Mouse (Mus musculus): ENCODE results near the gene Zc3h12a.

Gene Zc3h12a

DNA sequence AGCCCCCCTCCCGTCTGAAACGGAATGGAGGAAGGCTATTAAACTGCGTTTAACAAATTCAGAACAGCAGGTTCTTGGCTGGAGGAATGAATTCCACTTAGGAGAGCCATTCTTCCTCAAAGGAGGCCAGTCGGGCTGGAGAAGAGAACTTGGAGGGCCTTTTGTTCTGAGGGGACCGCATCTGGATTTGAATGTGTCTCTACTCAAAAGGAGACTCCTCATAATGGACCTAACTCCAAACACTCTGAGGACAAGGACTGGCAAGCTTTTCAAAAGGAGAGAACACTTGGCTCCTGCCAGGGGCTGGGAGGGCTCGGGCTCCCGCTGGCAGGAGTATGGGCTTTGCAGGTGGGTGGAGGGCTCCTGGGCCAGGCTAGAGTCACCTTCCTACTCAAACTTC lies 17.0 kb upstream of the Zc3h12a start:
- no peak for DNase-seq (ENCODE audit: low read depth, low spot score)

- DNase-seq (ENCODE audit: low read depth, low spot score), result no peak
Observed at GRCm38 (mm10) chr4:125144211-125144610, 16.6 kb upstream of the Zc3h12a start.

- no peak for DNase-seq (ENCODE audit: low read depth, low spot score)
Observed at GRCm38 (mm10) chr4:125138321-125138720, 10.7 kb upstream of the Zc3h12a start.

DNA sequence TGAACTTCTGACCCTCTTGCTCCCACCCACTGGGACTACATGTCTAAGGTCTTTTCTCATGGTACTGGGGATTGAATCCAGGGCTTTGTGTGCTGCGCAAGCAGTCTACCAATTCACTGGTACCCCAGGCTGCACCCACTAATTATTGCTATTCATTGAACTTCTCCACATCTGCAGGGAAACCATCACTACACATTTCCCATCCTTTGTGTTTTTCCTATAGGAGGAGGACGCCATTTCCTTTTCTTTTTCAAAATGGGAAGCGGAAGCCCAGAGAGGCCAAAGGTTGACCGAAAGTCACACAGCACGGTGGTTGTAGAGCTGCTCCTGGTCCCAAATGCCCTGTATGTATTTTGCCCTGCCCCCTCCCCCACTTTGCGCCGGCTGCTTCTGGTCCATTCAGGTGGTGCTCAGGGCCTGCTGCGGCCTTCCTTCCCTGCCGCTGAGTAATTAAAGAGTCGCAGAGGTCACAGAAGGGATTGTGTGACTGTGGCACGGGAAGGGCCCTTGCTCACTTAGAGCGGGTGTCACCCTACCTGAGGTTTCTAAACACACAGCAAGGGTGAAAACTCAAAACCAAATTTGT lies 8.8 kb upstream of the Zc3h12a start:
- no peak for DNase-seq (ENCODE audit: low read depth, low spot score)

DNA sequence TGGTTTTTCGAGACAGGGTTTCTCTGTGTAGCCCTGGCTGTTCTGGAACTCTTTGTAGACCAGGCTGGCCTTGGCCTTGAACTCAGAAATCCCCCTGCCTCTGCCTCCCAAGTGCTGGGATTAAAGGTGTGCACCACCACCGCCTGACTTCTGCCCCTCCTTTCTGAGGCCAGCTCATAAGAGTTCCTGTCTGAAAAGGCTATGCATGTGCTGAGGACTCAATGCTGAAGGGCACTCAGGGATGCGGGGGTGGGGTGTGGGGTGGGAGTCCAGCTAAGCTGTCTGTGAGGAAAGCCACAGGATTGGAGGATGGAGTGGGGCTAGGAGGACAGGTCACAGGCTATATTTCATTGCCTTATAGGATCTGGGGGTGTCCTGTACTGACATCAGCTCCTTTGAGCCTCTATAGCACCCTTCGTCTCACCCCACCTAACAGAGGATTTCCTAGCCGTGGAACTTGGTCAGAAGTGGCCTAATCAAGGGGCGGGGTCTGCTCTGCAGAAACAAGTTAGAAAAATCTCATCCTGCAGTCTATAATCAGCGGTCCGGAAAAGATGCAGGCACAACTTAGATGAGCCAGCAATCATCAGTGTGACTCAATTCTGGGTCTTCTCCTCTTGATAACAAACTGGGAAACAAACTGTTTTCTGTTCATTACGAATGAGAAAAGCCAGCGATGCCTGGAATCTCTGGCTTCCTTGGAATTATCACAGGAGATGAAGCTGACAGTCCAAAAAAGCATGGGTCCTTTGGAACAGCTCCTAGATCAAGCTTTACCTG lies 7.6 kb upstream of the Zc3h12a start:
- no peak for DNase-seq (ENCODE audit: low read depth, low spot score)

- DNase-seq (ENCODE audit: low read depth, low spot score), result no peak
Observed at GRCm38 (mm10) chr4:125134631-125135030, 7.0 kb upstream of the Zc3h12a start.

DNA sequence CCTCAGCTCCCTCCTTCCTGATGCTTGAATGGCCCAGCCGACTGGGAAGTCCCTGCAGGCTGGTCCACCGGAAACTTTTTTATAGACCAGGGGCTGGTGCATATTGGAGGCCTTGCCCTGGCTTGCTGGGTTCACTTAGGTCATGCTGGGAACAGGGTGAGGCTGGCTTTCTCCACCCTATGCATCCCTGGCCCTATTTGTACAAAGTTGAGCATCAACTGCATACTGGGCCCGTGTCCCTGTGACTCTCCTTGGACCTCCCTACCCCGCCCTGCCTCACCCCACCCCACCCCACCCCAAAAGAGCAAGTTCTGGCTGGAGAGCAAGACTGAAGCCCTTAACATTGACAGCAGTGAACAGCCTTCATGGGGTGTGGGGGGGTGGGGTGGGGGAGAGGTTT lies 6.6 kb upstream of the Zc3h12a start:
- DNase-seq (ENCODE audit: low read depth, low spot score), result no peak

DNA sequence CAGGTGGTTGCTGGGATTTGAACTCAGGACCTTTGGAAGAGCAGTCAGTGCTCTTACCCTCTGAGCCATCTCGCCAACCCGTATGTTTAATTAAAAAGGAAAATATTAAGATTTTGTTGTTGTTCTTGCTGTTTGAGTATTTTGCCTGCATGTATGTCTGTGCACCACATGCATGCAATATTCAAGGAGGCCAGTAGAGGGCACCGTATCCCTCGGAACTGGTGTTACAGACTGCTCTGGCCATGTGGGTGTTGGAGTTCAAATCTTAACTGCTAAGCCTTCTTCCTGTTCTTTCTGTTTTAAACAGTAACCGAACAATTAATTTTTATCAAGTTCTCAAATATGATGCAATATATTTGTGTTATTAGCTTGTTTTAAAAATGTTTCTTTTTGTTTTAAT lies 4.8 kb upstream of the Zc3h12a start:
- DNase-seq (ENCODE audit: low read depth, low spot score), result no peak

DNA sequence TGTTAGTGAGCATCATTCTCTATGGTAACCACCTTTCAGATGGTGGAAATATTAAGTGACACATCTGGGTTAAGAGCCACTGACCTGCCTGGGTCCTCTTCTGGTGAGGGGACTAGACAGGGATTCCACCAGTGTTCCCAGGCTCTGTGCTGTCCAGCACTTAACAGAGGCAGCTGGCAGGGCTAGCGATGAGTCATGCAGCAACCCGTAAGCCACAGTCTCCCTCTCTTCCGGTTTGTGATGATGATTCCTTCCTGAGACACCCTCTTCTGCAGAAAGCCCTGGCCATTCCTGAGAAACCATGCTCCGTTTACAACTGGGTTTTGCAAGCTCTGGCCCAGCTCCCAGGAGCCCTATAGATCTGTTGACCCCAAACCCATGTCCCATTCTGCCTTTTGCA lies 3.9 kb upstream of the Zc3h12a start:
- DNase-seq (ENCODE audit: low read depth, low spot score), result no peak

- DNase-seq (ENCODE audit: low read depth, low spot score), result no peak
Observed at GRCm38 (mm10) chr4:125126761-125127160, 879 bp downstream of the Zc3h12a start.

GRCm38 (mm10) chr4:125126186-125126585 lies 1.5 kb downstream of the Zc3h12a start:
- no peak for DNase-seq (ENCODE audit: low read depth, low spot score)

GRCm38 (mm10) chr4:125125361-125125921 lies 2.2 kb downstream of the Zc3h12a start:
- DNase-seq (ENCODE audit: low read depth, low spot score), result no peak

- DNase-seq (ENCODE audit: low read depth, low spot score), result no peak
Observed at GRCm38 (mm10) chr4:125124424-125125209, 3.0 kb downstream of the Zc3h12a start.

DNA sequence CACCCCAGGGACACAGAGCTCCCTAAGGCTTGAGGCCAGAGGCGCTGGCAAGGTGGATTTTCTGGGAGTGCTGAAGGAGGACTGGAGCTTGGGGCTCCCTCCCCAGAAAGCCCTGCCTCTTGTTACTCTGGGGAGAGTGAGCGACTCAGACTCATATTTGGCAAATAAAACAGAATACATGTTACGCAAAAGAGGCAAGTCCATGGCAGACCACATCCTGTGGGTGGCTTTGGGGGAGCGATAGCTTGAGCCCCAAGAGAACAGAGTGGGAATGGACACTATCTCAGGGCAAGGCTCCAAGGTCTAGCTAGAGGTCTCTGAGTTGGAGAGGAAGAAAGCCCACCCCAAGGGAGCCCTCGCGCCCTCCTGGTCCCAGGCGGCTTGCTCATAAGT lies 4.4 kb downstream of the Zc3h12a start:
- peak; percentile 69 for DNase-seq (ENCODE audit: low read depth, low spot score)

DNA sequence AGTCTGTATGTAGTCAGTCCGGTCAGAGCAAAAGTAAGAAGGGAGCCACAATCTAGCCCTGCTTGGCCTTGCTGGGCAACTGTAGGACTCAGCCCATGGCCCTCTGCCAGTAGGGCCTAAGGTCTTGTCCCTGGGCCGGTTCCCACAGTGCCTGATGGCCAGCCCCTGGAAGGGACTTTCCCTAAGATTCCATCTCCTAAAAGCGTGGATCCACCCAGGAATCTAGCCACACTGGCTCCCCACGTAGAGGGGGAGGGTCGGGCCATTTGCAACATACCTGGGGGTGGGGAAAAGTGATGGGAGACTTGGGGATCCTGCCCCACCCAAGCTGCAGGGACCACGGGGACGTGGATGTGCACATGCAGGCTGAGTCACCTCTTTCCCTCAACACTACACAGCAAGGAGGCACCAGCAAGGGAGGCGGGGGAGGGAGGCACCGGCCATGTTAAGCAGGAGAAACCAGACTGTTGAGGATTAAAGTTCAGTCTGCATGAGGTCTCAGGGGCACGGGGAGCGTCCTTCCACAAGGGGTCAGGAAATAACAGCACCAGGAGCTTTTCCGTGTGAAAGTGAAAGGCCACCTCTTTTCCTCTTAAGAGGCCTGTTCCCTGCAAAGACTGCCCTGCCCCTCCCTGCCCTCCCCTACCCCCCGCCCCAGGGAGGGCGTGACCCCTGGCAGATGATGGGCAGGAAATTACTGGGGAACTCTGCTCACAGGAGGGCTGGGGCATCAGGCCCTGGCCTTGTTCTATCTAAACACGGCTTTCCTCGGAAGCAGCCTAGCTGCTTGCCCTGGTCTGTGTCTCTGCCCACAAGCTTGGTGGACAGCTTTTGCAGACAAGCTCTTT lies 5.0 kb downstream of the Zc3h12a start:
- peak; percentile 72 for DNase-seq (ENCODE audit: low read depth, low spot score)

- no peak for DNase-seq (ENCODE audit: low read depth, low spot score)
Observed at GRCm38 (mm10) chr4:125119721-125120120, 7.9 kb downstream of the Zc3h12a start.

DNA sequence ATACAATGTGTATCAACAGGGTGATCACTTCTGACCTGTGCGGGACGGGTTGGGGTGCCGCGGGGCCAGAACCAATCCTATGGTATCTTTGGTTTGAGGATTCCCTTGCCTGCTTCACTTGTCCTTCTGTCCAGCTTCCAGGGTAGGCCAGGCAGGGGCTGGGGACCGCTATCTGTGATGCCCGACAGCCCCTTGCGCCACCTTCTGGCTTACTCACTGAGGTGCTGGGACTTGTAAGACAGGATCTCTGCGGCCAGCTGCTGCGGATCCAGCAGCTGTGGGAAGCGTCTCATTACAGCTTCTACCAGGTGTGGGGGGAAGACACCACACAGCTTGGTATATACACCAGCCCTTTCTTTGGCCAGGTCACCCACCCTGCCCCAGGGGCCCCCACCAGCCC lies 8.6 kb downstream of the Zc3h12a start:
- no peak for DNase-seq (ENCODE audit: low read depth, low spot score)

GRCm38 (mm10) chr4:125117902-125118320 lies 9.7 kb downstream of the Zc3h12a start:
- no peak for DNase-seq (ENCODE audit: low read depth, low spot score)

DNA sequence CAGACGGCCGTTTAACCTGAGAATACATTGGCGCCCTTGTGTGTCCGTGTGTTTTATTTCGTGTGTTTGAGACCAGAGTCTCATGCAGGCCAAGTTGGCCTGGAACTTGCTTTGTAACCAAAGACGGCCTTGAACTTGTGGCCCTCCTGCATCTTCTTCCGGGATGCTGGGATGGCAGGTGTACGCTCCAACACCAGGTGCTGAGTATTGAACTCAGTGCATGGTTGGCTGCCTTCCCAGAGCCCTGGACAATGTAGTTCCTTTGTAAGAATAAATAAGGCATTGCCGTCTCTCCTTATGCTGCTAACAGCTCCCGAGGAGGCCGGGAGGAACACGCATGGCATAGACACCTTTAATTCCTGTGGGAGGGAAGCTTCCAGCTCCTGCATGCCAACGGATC lies 10.7 kb downstream of the Zc3h12a start:
- DNase-seq (ENCODE audit: low read depth, low spot score), result no peak

DNA sequence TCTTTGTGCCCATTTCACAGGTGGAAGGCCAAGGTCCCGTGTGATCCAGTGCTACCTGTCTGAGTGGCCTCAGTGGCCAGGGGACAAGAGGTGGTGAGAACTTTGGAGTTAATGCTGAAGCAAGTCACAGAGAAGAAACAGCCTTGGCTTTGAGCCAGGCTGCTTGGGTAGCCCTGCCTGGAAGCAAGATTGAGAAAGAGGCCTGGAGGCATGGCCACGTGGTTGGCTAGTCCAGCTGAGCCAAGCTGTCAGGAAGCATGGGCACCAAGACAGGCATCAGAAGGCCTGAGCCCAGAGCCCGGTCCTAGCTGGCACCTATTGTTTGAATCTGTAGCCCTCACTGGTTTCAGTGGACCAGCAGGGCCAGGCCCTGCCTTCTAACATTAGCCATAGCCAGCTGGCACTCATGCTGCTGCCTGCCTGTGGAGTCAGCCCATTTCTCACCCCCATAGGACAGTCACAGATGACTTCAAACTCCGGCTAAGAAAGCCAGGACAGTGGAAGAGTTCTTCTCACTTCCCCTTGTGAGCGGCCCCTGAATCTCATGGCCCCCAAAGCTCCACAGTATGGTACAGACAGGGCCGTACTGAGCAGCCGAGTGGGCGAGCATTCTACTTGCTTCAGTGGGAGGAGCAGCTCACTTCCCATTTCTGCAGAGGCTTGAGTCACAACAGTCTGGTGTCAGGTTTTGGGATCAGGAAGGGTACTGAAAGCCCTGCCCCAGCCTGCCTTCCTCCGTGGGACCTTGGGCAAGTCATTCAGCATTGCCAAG lies 11.4 kb downstream of the Zc3h12a start:
- peak; percentile 86 for DNase-seq (ENCODE audit: low read depth, low spot score)

DNA sequence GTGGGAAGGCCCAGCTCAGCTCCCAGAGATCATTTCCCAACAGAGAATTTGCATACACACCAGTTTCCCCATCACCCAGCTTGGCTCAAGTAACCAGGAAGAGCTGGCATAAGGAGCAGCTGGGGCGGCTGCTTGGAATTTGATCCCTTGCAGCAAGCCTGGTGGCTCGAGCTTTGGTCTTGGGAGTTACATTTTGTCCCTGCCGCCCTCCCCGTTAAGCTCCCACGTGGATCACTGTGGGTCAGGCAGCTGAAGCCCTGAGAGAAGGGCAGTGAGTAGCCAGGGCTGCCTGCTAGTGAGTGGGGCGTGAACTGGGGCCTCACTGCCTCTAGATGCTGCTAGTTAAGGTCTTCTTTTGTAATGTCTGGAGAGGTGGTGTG lies 11.9 kb downstream of the Zc3h12a start:
- peak; percentile 78 for DNase-seq (ENCODE audit: low read depth, low spot score)
